Mouse (Mus musculus) intestine, postnatal 0 days (tissue): Measurements from ENCODE around the gene Prpsap2. TPM values are rescaled to one million over a fixed set of nuclear protein-coding genes. Genes with fewer than 3 reads are reported as not detected.

Experiments
- ATAC-seq: fragments of 200-750 bp; cut with Nextera tagmentation; 2 replicates; pipeline ENCODE4 v1.8.0; 2017; ENCODE audit warnings: mild to moderate bottlenecking, moderate TSS enrichment, moderate library complexity
- H3K27ac ChIP-seq: fragments of 300-500 bp; sonication (generic); 2 replicates; pipeline ENCODE4 v1.5.1; 2014; ENCODE audit warnings: mild to moderate bottlenecking, low read depth, low read length, moderate library complexity
- H3K27me3 ChIP-seq: fragments of 300-500 bp; sonication (generic); replicated peaks from 2 replicates; pipeline ENCODE4 v1.6.1; 2014; ENCODE audit warnings: low read length, mixed read lengths; ENCODE audit not compliant: control insufficient read depth, insufficient read depth
- H3K36me3 ChIP-seq: fragments of 300-500 bp; sonication (generic); 2 replicates; pipeline ENCODE4 v1.6.1; 2014; ENCODE audit warnings: mild to moderate bottlenecking, moderate library complexity; ENCODE audit not compliant: control insufficient read depth, insufficient read depth
- H3K4me1 ChIP-seq: fragments of 300-500 bp; sonication (generic); replicated peaks from 2 replicates; pipeline ENCODE4 v1.6.1; 2014; ENCODE audit warnings: antibody characterized with exemption, low read length, mixed read lengths; ENCODE audit not compliant: control insufficient read depth, insufficient read depth
- H3K4me2 ChIP-seq: fragments of 300-500 bp; sonication (generic); replicated peaks from 2 replicates; pipeline ENCODE4 v1.6.1; 2014; ENCODE audit warnings: low read depth, mild to moderate bottlenecking, moderate library complexity
- H3K4me3 ChIP-seq: fragments of 300-500 bp; sonication (generic); 2 replicates; pipeline ENCODE4 v1.5.1; 2014; ENCODE audit warnings: low read depth, low read length
- H3K9ac ChIP-seq: fragments of 300-500 bp; sonication (generic); 2 replicates; pipeline ENCODE4 v1.6.1; 2014; ENCODE audit warnings: mild to moderate bottlenecking, low read depth, low read length
- H3K9me3 ChIP-seq: fragments of 300-500 bp; sonication (generic); 2 replicates; pipeline ENCODE4 v1.6.1; 2016; ENCODE audit warnings: mixed run types; ENCODE audit not compliant: control insufficient read depth
- CTCF ChIP-seq: sonication (generic); IDR thresholded peaks from 2 replicates; pipeline ENCODE4 v1.5.1; 2016; ENCODE audit warnings: low read depth, mild to moderate bottlenecking, control low read depth, antibody characterized with exemption, moderate library complexity
- WGBS: fragments of 180-500 bp; shearing (Covaris S2); extraction: QIAGEN DNeasy Blood & Tissue Kit; methylation state at CpG from one replicate; pipeline ENCODE4 v1.1.7; 2014; 5-methylcytosine and 5-hydroxymethylcytosine counted together
- polyA plus RNA-seq: library from polyadenylated mRNA; unstranded; fragments of >200 nt; fragmentation: Nextera tagmentation; extraction: Ambion mirVana; gene quantifications from 2 replicates; pipeline ENCODE4 v1.2.1, GENCODE M21; 2015

The Prpsap2 gene
- polyA plus RNA-seq, 1 experiment from 2014 or later = 15.1 TPM

GRCm38 (mm10) chr11:61774551-61775149 lies 12.8 kb upstream of the Prpsap2 start:
- H3K27me3 ChIP-seq = no peaks in the 10 kb centered on the region
- H3K27ac ChIP-seq = no peak overlapping the region
- 87% methylated on average over 4 of the region's 4 CpGs for WGBS
- TF ChIP-seq CTCF = no peak
- no peaks in the 10 kb centered on the region for H3K4me1 ChIP-seq
- H3K4me3 ChIP-seq = no peak overlapping the region
- H3K9ac ChIP-seq = no peak overlapping the region
- ATAC-seq = no peak
- H3K9me3 ChIP-seq = no peaks in the 10 kb centered on the region
- no peak overlapping the region for H3K4me2 ChIP-seq
- peaks cover 18% of the 10 kb centered on the region for H3K36me3 ChIP-seq

GRCm38 (mm10) chr11:61760518-61760917 lies 1.4 kb downstream of the Prpsap2 start:
- peak; percentile 47; the same call in 1 of the 2 replicates for TF ChIP-seq CTCF
- H3K4me2 ChIP-seq = peak overlapping the region; percentile 71
- H3K36me3 ChIP-seq = peaks cover 9% of the 10 kb centered on the region; the same call in 1 of the 2 replicates
- no peaks in the 10 kb centered on the region for H3K9me3 ChIP-seq
- H3K4me3 ChIP-seq = peak overlapping the region; percentile 66; the same call in 1 of the 2 replicates
- no peaks in the 10 kb centered on the region; the same call in 1 of the 2 replicates for H3K4me1 ChIP-seq
- no peak overlapping the region for H3K9ac ChIP-seq
- ATAC-seq = no peak
- H3K27me3 ChIP-seq = no peaks in the 10 kb centered on the region
- 66% methylated on average over 5 of the region's 5 CpGs for WGBS
- H3K27ac ChIP-seq = no peak overlapping the region

- Histone ChIP-seq H3K9me3 (no peaks in the 10 kb centered on the region), H3K4me1 (no peaks in the 10 kb centered on the region; the same call in 1 of the 2 replicates), H3K4me3 (no peak overlapping the region), H3K27ac (no peak overlapping the region), H3K36me3 (peaks cover 36% of the 10 kb centered on the region), H3K27me3 (no peaks in the 10 kb centered on the region), H3K9ac (no peak overlapping the region), H3K4me2 (no peak overlapping the region)
- 66% methylated on average over 2 of the region's 2 CpGs for WGBS
- no peak for ATAC-seq
- TF ChIP-seq CTCF = no peak
These were observed 4.7 kb downstream of the Prpsap2 start for GRCm38 (mm10) chr11:61757151-61757550.

GRCm38 (mm10) chr11:61751612-61752011 lies 10.3 kb downstream of the Prpsap2 start:
- 79% methylated on average over 5 of the region's 5 CpGs for WGBS
- peaks cover 73% of the 10 kb centered on the region for H3K36me3 ChIP-seq
- H3K27ac ChIP-seq = no peak overlapping the region
- no peaks in the 10 kb centered on the region for H3K27me3 ChIP-seq
- no peak for ATAC-seq
- no peaks in the 10 kb centered on the region for H3K9me3 ChIP-seq
- no peak overlapping the region for H3K9ac ChIP-seq
- no peaks in the 10 kb centered on the region for H3K4me1 ChIP-seq
- no peak overlapping the region for H3K4me2 ChIP-seq
- peak; percentile 74 for TF ChIP-seq CTCF
- H3K4me3 ChIP-seq = no peak overlapping the region

GRCm38 (mm10) chr11:61747161-61747560 lies 14.7 kb downstream of the Prpsap2 start:
- no peak for TF ChIP-seq CTCF
- 61% methylated on average over 3 of the region's 3 CpGs for WGBS

GRCm38 (mm10) chr11:61745781-61746180 lies 16.1 kb downstream of the Prpsap2 start:
- Histone ChIP-seq H3K36me3 (peaks cover 57% of the 10 kb centered on the region), H3K4me3 (no peak overlapping the region), H3K27ac (no peak overlapping the region), H3K9me3 (no peaks in the 10 kb centered on the region), H3K4me2 (no peak overlapping the region), H3K4me1 (no peaks in the 10 kb centered on the region), H3K9ac (no peak overlapping the region), H3K27me3 (no peaks in the 10 kb centered on the region)
- no peak for TF ChIP-seq CTCF
- 84% methylated on average over 9 of the region's 9 CpGs for WGBS
- no peak for ATAC-seq

More at GRCm38 (mm10) chr11:61747161-61747560, 14.7 kb downstream of the Prpsap2 start:
- H3K27me3 ChIP-seq = no peaks in the 10 kb centered on the region
- ATAC-seq = no peak
- no peaks in the 10 kb centered on the region for H3K4me1 ChIP-seq
- H3K36me3 ChIP-seq = peaks cover 59% of the 10 kb centered on the region
- H3K9ac ChIP-seq = no peak overlapping the region
- H3K4me2 ChIP-seq = no peak overlapping the region
- H3K9me3 ChIP-seq = no peaks in the 10 kb centered on the region
- no peak overlapping the region for H3K4me3 ChIP-seq
- no peak overlapping the region for H3K27ac ChIP-seq

- Histone ChIP-seq H3K36me3 (peaks cover 57% of the 10 kb centered on the region), H3K27ac (no peak overlapping the region), H3K9ac (no peak overlapping the region), H3K4me3 (no peak overlapping the region), H3K27me3 (no peaks in the 10 kb centered on the region), H3K4me1 (no peaks in the 10 kb centered on the region), H3K9me3 (no peaks in the 10 kb centered on the region), H3K4me2 (no peak overlapping the region)
- 66% methylated on average over 3 of the region's 3 CpGs for WGBS
- ATAC-seq = no peak
- TF ChIP-seq CTCF = peak; percentile 49
These were observed 17.4 kb downstream of the Prpsap2 start for GRCm38 (mm10) chr11:61744460-61744859.
